Mouse (Mus musculus) liver, embryonic 14.5 days (tissue): Measurements from ENCODE around the gene Gm17334. TPM values are rescaled to one million over a fixed set of nuclear protein-coding genes. Genes with fewer than 3 reads are reported as not detected.
A peak's percentile ranks its signal among the peaks of the same experiment; 100 is the strongest.

Experiments used
- ATAC-seq: fragments of 200-750 bp; cut with Nextera tagmentation; 2 replicates; pipeline ENCODE4 v1.8.0; 2017; ENCODE audit warnings: moderate number of reproducible peaks, mild to moderate bottlenecking, moderate library complexity; ENCODE audit not compliant: insufficient read depth
- DNase-seq, 3 experiments: peaks; one replicate each; pipeline ENCODE4 v3.0.0-alpha.2; 2012 to 2013; ENCODE audit warnings: low read depth in 3 of 3, low spot score in 3 of 3
- H3K27ac ChIP-seq: fragments of 300-500 bp; sonication (generic); 2 replicates; pipeline ENCODE4 v1.5.1; 2014; ENCODE audit warnings: moderate library complexity, mild to moderate bottlenecking, control low read depth, inconsistent platforms
- H3K27me3 ChIP-seq: fragments of 300-500 bp; sonication (generic); 2 replicates; pipeline ENCODE4 v1.6.1; 2014; ENCODE audit warnings: mild to moderate bottlenecking, low read length, moderate library complexity; ENCODE audit not compliant: control insufficient read depth, insufficient read depth
- H3K36me3 ChIP-seq: fragments of 300-500 bp; sonication (generic); replicated peaks from 2 replicates; pipeline ENCODE4 v1.6.1; 2014; ENCODE audit warnings: low read depth; ENCODE audit not compliant: control insufficient read depth, insufficient read depth
- H3K4me1 ChIP-seq, 2 experiments: fragments of 200-500 bp in 1 of 2; fragments of 300-500 bp in 1 of 2; sonication (generic) in 1 of 2; replicated peaks; 2 replicates each; pipeline ENCODE4 v1.6.1; 2012 to 2014; ENCODE audit warnings: antibody characterized with exemption in 1 of 2, inconsistent platforms in 1 of 2, low read length in 1 of 2; ENCODE audit not compliant: control insufficient read depth in 2 of 2, insufficient read depth in 2 of 2
- H3K4me2 ChIP-seq: fragments of 300-500 bp; sonication (generic); 2 replicates; pipeline ENCODE4 v1.6.1; 2014; ENCODE audit warnings: low read depth, mild to moderate bottlenecking, control low read depth, moderate library complexity
- H3K4me3 ChIP-seq, 2 experiments: fragments of 200-500 bp in 1 of 2; fragments of 300-500 bp in 1 of 2; sonication (generic) in 1 of 2; 2 replicates each; pipeline ENCODE4 v1.5.1; 2012 to 2014; ENCODE audit warnings: low read depth in 2 of 2, low read length in 2 of 2, mild to moderate bottlenecking in 2 of 2, control low read depth in 1 of 2, inconsistent platforms in 1 of 2, moderate library complexity in 1 of 2; ENCODE audit not compliant: insufficient read depth in 1 of 2
- H3K9ac ChIP-seq: fragments of 300-500 bp; sonication (generic); replicated peaks from 2 replicates; pipeline ENCODE4 v1.6.1; 2014; ENCODE audit warnings: mild to moderate bottlenecking, control low read depth, moderate library complexity
- H3K9me3 ChIP-seq: fragments of 300-500 bp; sonication (generic); 2 replicates; pipeline ENCODE4 v1.6.1; 2016; ENCODE audit warnings: low read length, mixed read lengths; ENCODE audit not compliant: control insufficient read depth
- CTCF ChIP-seq: IDR thresholded peaks from 2 replicates; pipeline ENCODE4 v1.5.1; 2016; ENCODE audit warnings: antibody characterized with exemption, low read depth, control low read depth
- EP300 ChIP-seq: IDR thresholded peaks from 2 replicates; pipeline ENCODE4 v1.6.1; 2016; ENCODE audit warnings: antibody characterized with exemption, low read depth
- WGBS: fragments of 180-500 bp; shearing (Covaris S2); extraction: QIAGEN DNeasy Blood & Tissue Kit; methylation state at CpG from one replicate; pipeline ENCODE4 v1.1.7; 2014; ENCODE audit not compliant: insufficient replicate concordance; 5-methylcytosine and 5-hydroxymethylcytosine counted together
- polyA plus RNA-seq, 2 experiments: library from polyadenylated mRNA; depleted of rRNA in 1 of 2; stranded (reverse) in 1 of 2; unstranded in 1 of 2; fragments of >200 nt; fragmentation: Nextera tagmentation in 1 of 2; extraction: Ambion mirVana in 1 of 2; gene quantifications; 2 replicates each; pipeline versions ENCODE4 v1.2.1 to v1.2.3; 2012 to 2014

The Gm17334 gene
- polyA plus RNA-seq, 2 experiments: not detected

DNA sequence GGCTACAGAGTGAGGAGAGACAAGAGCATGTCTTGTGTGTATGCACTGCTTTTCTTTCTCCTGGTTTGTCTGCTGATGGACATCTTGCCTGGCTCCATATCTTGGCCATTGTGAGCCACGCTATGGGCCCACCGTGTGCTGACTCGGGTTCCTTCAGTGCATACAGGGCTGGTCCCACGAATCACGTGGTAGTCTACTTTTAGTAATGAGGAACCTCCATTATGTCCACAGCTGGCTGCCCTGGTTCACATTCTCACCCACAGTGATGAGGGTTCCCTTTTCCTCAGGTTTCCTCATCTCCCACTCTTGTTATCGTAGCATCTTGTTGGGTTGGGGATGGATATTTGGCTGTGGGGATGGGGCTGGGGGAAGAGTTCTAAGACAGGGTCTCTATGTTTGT, 24.4 kb downstream of the Gm17334 start:
- H3K36me3 ChIP-seq: no peaks in the 10 kb centered on the region
- H3K4me1 ChIP-seq: 0 out of 4 replicates have a peak, but pooled peaks cover 0 to 2% of the 10 kb centered on the region in 2 experiments
- 36% methylated on average over 6 of the region's 6 CpGs for WGBS
- TF ChIP-seq EP300 (no peak), CTCF (no peak)
- no peaks in the 10 kb centered on the region for H3K9me3 ChIP-seq
- H3K4me2 ChIP-seq: no peak overlapping the region
- H3K9ac ChIP-seq: no peak overlapping the region
- H3K27me3 ChIP-seq: no peaks in the 10 kb centered on the region
- ATAC-seq (no peak), DNase-seq (no peak)
- no peak overlapping the region for H3K4me3 ChIP-seq
- no peak overlapping the region for H3K27ac ChIP-seq

DNA sequence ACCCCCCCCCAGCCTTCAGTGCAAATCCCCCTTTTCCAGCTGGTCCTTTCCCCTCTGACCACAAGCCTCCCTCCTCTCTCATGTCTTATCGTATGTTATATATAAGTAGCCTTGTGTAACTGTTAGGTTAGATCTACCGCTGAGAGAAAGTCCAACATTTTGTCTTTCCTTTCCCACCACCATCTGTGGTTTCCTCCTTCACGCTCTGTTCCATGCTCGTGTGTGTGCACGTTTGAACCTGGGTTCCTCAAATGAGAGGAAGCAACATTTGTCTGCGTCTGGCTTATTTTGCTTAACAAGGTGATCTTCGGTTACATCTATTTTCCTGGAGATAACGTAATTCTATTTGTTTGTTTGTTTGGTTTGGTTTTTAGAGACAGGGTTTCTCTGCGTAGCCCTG, 25.0 kb downstream of the Gm17334 start:
- Histone ChIP-seq H3K4me1 (0 out of 4 replicates have a peak, but pooled peaks cover 0 to 2% of the 10 kb centered on the region in 2 experiments), H3K27ac (no peak overlapping the region), H3K9ac (no peak overlapping the region), H3K27me3 (no peaks in the 10 kb centered on the region), H3K4me2 (no peak overlapping the region), H3K4me3 (no peak overlapping the region), H3K9me3 (no peaks in the 10 kb centered on the region), H3K36me3 (no peaks in the 10 kb centered on the region)
- 27% methylated on average over 9 of the region's 9 CpGs for WGBS
- TF ChIP-seq CTCF: no peak
- ATAC-seq (no peak), DNase-seq (no peak)

DNA sequence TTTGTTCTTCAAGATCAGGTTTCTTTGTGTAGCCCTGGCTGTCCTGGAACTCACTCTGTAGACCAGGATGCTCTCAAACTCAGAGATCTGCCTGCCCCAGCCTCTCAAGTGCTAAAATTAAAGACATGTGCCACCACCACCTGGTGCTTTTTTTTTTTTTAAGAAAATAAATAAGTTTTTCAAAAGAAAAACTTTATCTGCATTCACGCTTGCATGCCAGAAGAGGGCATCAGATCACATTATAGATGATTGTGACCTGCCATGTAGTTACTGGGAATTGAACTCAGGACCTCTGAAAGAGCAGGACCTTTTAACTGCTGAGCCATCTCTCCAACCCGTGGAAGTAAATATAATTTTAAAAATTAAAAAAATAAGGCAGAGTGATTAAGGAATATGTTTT, 27.7 kb downstream of the Gm17334 start:
- 53% methylated on average over 2 of the region's 2 CpGs for WGBS
- no peaks in the 10 kb centered on the region for H3K36me3 ChIP-seq
- 0 out of 4 replicates have a peak, but pooled peaks cover 0 to 2% of the 10 kb centered on the region in 2 experiments for H3K4me1 ChIP-seq
- no peak overlapping the region for H3K27ac ChIP-seq
- TF ChIP-seq EP300 (no peak), CTCF (no peak; the same call in 1 of the 2 replicates)
- DNase-seq (no peak), ATAC-seq (no peak)
- H3K9me3 ChIP-seq: no peaks in the 10 kb centered on the region
- no peak overlapping the region for H3K4me2 ChIP-seq
- no peaks in the 10 kb centered on the region for H3K27me3 ChIP-seq
- no peak overlapping the region for H3K4me3 ChIP-seq
- H3K9ac ChIP-seq: no peak overlapping the region

DNA sequence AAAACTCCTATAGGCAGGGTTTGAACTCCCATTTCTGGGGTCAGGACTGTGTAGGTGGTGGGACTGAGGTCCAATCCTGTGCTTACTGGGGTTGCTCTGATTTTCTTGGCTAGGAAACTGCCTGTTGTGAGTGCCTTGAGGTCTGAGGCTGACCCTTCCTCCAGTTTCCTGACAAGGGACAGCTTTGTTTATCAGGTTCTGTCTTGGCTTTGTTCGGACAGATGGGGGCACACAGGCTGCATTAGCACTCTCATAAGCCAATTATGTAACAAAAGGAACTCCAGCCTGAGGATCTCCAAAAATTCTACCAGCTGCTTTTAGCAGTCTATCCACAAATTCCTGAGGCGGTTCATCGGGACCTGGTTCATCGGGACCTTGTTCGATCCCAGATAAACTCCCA, 30.6 kb downstream of the Gm17334 start:
- Histone ChIP-seq H3K27me3 (no peaks in the 10 kb centered on the region), H3K4me2 (no peak overlapping the region), H3K9me3 (no peaks in the 10 kb centered on the region), H3K27ac (no peak overlapping the region), H3K9ac (no peak overlapping the region), H3K4me1 (no peaks in the 10 kb centered on the region), H3K4me3 (no peak overlapping the region), H3K36me3 (no peaks in the 10 kb centered on the region)
- TF ChIP-seq EP300 (no peak), CTCF (no peak)
- DNase-seq (no peak), ATAC-seq (no peak)
- 43% methylated on average over 5 of the region's 5 CpGs for WGBS

DNA sequence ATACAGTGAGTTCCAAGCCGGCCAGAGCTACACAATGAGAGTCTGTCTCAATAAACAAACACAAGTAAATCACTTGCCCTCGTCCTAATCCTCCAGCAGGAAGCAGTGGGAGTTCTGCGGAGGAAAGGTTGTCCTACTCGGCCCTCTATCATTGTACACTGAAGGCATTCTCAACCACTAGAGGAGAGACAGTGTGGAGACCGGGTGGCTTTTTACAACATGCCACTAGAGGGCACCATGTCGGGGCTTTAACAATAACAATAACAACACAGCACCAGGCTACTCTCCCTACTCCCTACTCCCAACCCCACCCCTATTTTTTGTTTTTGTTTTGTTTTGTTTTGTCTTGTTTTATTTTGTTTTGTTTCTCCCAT, 35.4 kb downstream of the Gm17334 start:
- no peaks in the 10 kb centered on the region for H3K9me3 ChIP-seq
- 21% methylated on average over 6 of the region's 6 CpGs for WGBS

More for the DNA sequence above, 35.4 kb downstream of the Gm17334 start:
- H3K27ac ChIP-seq: no peak overlapping the region
- H3K27me3 ChIP-seq: no peaks in the 10 kb centered on the region
- ATAC-seq: peak; percentile 52; the same call in 1 of the 2 replicates
- no peaks in the 10 kb centered on the region for H3K36me3 ChIP-seq
- H3K4me3 ChIP-seq: no peak overlapping the region
- H3K4me1 ChIP-seq: no peaks in the 10 kb centered on the region
- TF ChIP-seq CTCF: peak; percentile 65
- no peak for TF ChIP-seq EP300
- DNase-seq: peak; percentile 37 to 53 (median 41)
- no peak overlapping the region for H3K9ac ChIP-seq
- no peak overlapping the region for H3K4me2 ChIP-seq
